Mouse (Mus musculus): ENCODE data around the gene Rasal3.

DNA sequence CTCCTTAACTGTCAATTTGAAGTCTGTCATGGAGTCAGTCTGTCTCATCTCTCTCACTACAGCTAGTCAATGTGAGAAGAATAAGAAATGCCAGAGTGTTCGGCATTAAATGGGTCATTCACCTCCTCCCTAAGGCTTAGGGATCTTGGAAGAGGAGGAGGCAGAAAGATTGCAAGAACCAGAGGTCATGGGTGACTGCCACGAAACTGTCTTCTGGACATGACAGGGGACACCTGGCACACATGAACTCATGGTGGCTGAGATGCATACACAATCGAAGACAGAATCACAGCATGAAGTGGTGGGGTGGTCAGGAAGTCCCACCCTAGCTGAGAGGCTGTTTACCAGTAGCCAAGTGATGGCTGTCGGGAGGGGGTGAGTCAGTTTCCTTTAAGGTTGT lies 30.9 kb upstream of the Rasal3 start:
- TF ChIP-seq POLR2A (IDR thresholded peaks at IDR 0.05; ENCODE audit: borderline replicate concordance, extremely low read depth, low read depth, low read length) (no peak), CTCF (IDR thresholded peaks at IDR 0.05; ENCODE audit: insufficient read depth, low read length) (no peak)
